Mouse (Mus musculus): ENCODE measurements at regions not wholly inside any gene's neighbourhood (a gene's known extent, or its start where the extent isn't known, plus 50 kb on each side); places are given as distances from the start of the nearest gene placed in this dataset.

DNA sequence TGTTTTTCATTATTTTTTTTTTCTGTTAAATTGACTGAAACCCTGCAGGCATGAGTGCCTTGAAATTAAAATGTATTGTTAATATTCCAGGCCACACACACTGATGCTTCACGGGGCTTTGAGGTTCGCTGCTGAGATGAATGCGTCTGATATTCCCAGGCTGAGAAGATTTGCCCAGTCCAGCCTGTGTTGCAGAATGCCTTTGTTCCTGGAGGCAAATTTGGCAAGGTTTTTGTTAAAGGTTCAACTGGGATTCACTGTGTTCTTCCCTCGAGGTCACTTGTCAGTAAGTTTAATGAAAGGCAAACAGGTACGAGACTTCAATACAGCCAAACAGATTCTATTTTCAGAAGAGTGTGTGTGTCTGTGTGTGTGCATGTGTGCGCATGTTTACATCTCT is 50.0 kb upstream of the Cachd1 start:
- intact Hi-C loops (cut with DNase I): loop anchor here (5.0 kb wide), 2 partner anchors 139 to 421 kb away; no protein-coding TSS in a partner anchor
- no peak for DNase-seq (ENCODE audit: low spot score in 2 of 2)
